Mouse (Mus musculus) ES-E14 (cell line): Measurements from ENCODE around the gene Apol7b.

Experiments
- HCFC1 ChIP-seq: IDR thresholded peaks from 2 replicates; pipeline ENCODE4 v1.6.1; 2012; ENCODE audit warnings: low read length, inconsistent platforms, borderline replicate concordance; ENCODE audit not compliant: insufficient read depth
- ZC3H11A ChIP-seq: IDR thresholded peaks from 2 replicates; pipeline ENCODE4 v1.6.1; 2012; ENCODE audit warnings: low read depth, mild to moderate bottlenecking, inconsistent platforms, low read length, borderline replicate concordance

GRCm38 (mm10) chr15:77379921-77380320 lies 67.4 kb downstream of the Apol7b start:
- TF ChIP-seq ZC3H11A (no peak), HCFC1 (no peak)
